Mouse (Mus musculus) myocyte (in vitro differentiated cells): Measurements from ENCODE around the gene Eif4a1.

Experiments used
- CEBPB ChIP-seq: IDR thresholded peaks from 2 replicates; pipeline ENCODE4 v1.6.1; 2011; ENCODE audit warnings: mild to moderate bottlenecking, moderate library complexity; ENCODE audit not compliant: poor library complexity, insufficient read depth, severe bottlenecking
- E2F4 ChIP-seq: IDR thresholded peaks from one replicate; pipeline ENCODE4 v1.6.1; 2011; ENCODE audit warnings: mild to moderate bottlenecking, control low read depth, moderate library complexity; ENCODE audit not compliant: insufficient read depth
- MAX ChIP-seq: IDR thresholded peaks from one replicate; pipeline ENCODE4 v1.6.1; 2011; ENCODE audit warnings: low read depth, mild to moderate bottlenecking, control low read depth
- MYOD1 ChIP-seq, 3 experiments: IDR thresholded peaks; one replicate each; pipeline ENCODE4 v1.6.1; 2011; ENCODE audit warnings: control low read depth in 2 of 3, low read depth in 2 of 3, mild to moderate bottlenecking in 2 of 3, moderate library complexity in 1 of 3; ENCODE audit not compliant: insufficient read length in 2 of 3, control insufficient read depth in 1 of 3
- MYOG ChIP-seq, 3 experiments: IDR thresholded peaks; one replicate each; pipeline ENCODE4 v1.6.1; 2011; ENCODE audit warnings: control low read depth in 2 of 3, low read depth in 2 of 3, mild to moderate bottlenecking in 2 of 3; ENCODE audit not compliant: insufficient read length in 2 of 3, control insufficient read depth in 1 of 3, insufficient read depth in 1 of 3
- POLR2A ChIP-seq: IDR thresholded peaks from one replicate; pipeline ENCODE4 v1.6.1; 2011; ENCODE audit warnings: low read depth, mild to moderate bottlenecking, control low read depth, moderate library complexity; ENCODE audit not compliant: insufficient read length
- POLR2AphosphoS2 ChIP-seq: IDR thresholded peaks from one replicate; pipeline ENCODE4 v1.6.1; 2011; ENCODE audit warnings: low read depth, control low read depth; ENCODE audit not compliant: insufficient read length
- SRF ChIP-seq: IDR thresholded peaks from one replicate; pipeline ENCODE4 v1.6.1; 2011; ENCODE audit warnings: low read depth; ENCODE audit not compliant: control insufficient read depth, insufficient read length
- TCF12 ChIP-seq: IDR thresholded peaks from one replicate; pipeline ENCODE4 v1.6.1; 2011; ENCODE audit warnings: mild to moderate bottlenecking, control low read depth; ENCODE audit not compliant: poor library complexity, insufficient read depth, severe bottlenecking
- TCF3 ChIP-seq: IDR thresholded peaks from one replicate; pipeline ENCODE4 v1.6.1; 2011; ENCODE audit warnings: low read depth, control low read depth; ENCODE audit not compliant: insufficient read length
- USF1 ChIP-seq: IDR thresholded peaks from one replicate; pipeline ENCODE4 v1.6.1; 2011; ENCODE audit warnings: low read depth, mild to moderate bottlenecking, control low read depth, moderate library complexity

DNA sequence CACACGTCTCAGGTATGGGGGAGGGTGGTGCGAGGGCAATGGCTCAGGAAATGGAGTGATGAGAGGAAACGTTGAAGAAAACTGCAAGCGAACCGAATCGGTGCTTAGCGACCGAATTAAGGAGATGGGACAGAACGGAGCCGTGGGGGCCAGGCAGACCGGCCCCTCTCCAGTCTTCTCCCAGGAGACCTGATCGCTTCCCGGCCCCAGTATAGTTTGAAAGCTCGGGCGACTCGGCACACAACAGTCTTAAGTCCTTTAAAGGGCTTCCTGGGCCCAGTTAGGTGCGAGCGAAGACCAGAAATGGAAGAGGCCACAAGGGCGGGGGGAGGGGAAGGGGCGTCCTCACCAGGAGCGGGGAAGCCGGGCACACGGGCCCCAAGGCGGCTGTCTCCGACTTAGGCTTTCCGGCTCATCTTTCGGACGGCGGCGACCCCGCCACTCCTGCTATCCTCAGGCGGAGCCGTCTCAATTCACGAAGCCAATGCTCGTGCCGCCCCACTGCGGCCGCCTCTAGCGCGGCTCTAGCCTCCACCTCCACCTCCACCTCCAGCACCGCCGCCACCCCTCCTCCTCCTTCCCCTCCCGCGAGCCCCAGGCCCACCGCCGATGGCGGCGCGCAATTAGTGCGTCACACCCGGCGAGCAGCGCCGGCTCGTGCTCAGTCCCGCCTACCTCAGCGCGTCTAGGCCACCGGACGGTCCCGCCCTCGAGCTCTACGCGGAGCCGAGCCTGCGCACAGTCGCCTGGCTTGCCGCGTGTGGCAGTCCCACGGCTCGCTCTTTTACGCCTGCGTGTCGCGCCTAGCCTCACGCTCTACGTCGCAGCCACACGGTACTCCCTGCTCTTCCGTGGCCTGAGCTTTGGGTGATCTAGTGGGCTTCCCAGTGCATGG is 9.3 kb upstream of the Eif4a1 start, which contains the start of gene Senp3:
- TF ChIP-seq POLR2A: peak; percentile 99
- TF ChIP-seq MAX: no peak
- no peak for TF ChIP-seq USF1
- no peak for TF ChIP-seq E2F4
- TF ChIP-seq MYOG (IDR thresholded peaks at IDR 0.05; ENCODE audit: control insufficient read depth in 1 of 3, insufficient read depth in 1 of 3, insufficient read length in 2 of 3, low read depth in 2 of 3): no peak
- TF ChIP-seq POLR2AphosphoS2: peak; percentile 99
- no peak for TF ChIP-seq TCF12
- TF ChIP-seq TCF3: no peak
- no peak for TF ChIP-seq CEBPB
- peak; percentile 86 for TF ChIP-seq SRF
- TF ChIP-seq MYOD1 (IDR thresholded peaks at IDR 0.05; ENCODE audit: control insufficient read depth in 1 of 3, insufficient read length in 2 of 3, low read depth in 2 of 3): no peak
